Mouse (Mus musculus) CH12.LX (cell line): Measurements from ENCODE around the gene Magi2. TPM values are rescaled to one million over a fixed set of nuclear protein-coding genes. Genes with fewer than 3 reads are reported as not detected.
A peak's percentile ranks its signal among the peaks of the same experiment; 100 is the strongest.

Experiments used
- DNase-seq: peaks from one replicate; pipeline ENCODE4 v3.0.0-alpha.2; 2013; ENCODE audit errors: extremely low read depth
- H3K27ac ChIP-seq: 2 replicates; pipeline ENCODE4 v1.5.1; 2012; ENCODE audit warnings: low read depth, mild to moderate bottlenecking, control low read depth, moderate library complexity; ENCODE audit not compliant: insufficient read depth
- H3K27me3 ChIP-seq: replicated peaks from 2 replicates; pipeline ENCODE3; 2012; ENCODE audit warnings: inconsistent platforms
- H3K36me3 ChIP-seq, 2 experiments: replicated peaks in 1 of 2; 2 replicates each; pipeline versions ENCODE3 to v1.6.1; 2012; ENCODE audit warnings: inconsistent platforms in 1 of 2, low read length in 1 of 2, mild to moderate bottlenecking in 1 of 2, mixed read lengths in 1 of 2, moderate library complexity in 1 of 2; ENCODE audit not compliant: control insufficient read depth in 1 of 2, insufficient read depth in 1 of 2
- H3K4me1 ChIP-seq, 2 experiments: 2 replicates each; pipeline ENCODE4 v1.6.1; 2012; ENCODE audit warnings: inconsistent platforms in 1 of 2, moderate library complexity in 1 of 2; ENCODE audit not compliant: insufficient read depth in 2 of 2, control insufficient read depth in 1 of 2
- H3K4me2 ChIP-seq: 2 replicates; pipeline ENCODE4 v1.6.1; 2012; ENCODE audit warnings: low read depth, mild to moderate bottlenecking, control low read depth; ENCODE audit not compliant: poor library complexity, insufficient read depth, severe bottlenecking
- H3K4me3 ChIP-seq, 3 experiments: fragments of 150-350 bp in 1 of 3; sonication (generic) in 1 of 3; replicated peaks in 1 of 3; 2 replicates each; pipeline versions ENCODE3 to v1.5.1; 2011 to 2012; ENCODE audit warnings: low read depth in 2 of 3, low read length in 2 of 3, mild to moderate bottlenecking in 2 of 3, moderate library complexity in 2 of 3, control low read depth in 1 of 3, improper control_type of control experiment in 1 of 3, inconsistent platforms in 1 of 3, mixed read lengths in 1 of 3; ENCODE audit not compliant: poor library complexity in 1 of 3
- H3K79me2 ChIP-seq: replicated peaks from 2 replicates; pipeline ENCODE4 v1.6.1; 2012; ENCODE audit warnings: mild to moderate bottlenecking, moderate library complexity; ENCODE audit not compliant: control insufficient read depth, poor library complexity, insufficient read depth, severe bottlenecking; ENCODE audit errors: extremely low read depth
- H3K9ac ChIP-seq: 2 replicates; pipeline ENCODE4 v1.6.1; 2012; ENCODE audit warnings: low read depth, mild to moderate bottlenecking, control low read depth, moderate library complexity; ENCODE audit not compliant: insufficient read depth
- H3K9me3 ChIP-seq: replicated peaks from 2 replicates; pipeline ENCODE3; 2012; ENCODE audit warnings: low read length, inconsistent platforms, mixed read lengths
- BHLHE40 ChIP-seq: IDR thresholded peaks from 2 replicates; pipeline ENCODE4 v1.6.1; 2011; ENCODE audit warnings: mild to moderate bottlenecking, low read depth, low read length, improper control_type of control experiment
- CHD1 ChIP-seq: IDR thresholded peaks from 2 replicates; pipeline ENCODE4 v1.6.1; 2012; ENCODE audit warnings: low read depth, low read length, improper control_type of control experiment, inconsistent platforms
- CHD2 ChIP-seq: IDR thresholded peaks from 2 replicates; pipeline ENCODE4 v1.6.1; 2011; ENCODE audit warnings: low read length, improper control_type of control experiment
- CTCF ChIP-seq, 2 experiments: IDR thresholded peaks in 1 of 2; conservative IDR thresholded peaks in 1 of 2; 2 replicates each; pipeline ENCODE4 v1.5.1; 2011 to 2012; ENCODE audit warnings: low read depth in 2 of 2, low read length in 2 of 2, improper control_type of control experiment in 1 of 2, inconsistent platforms in 1 of 2, mild to moderate bottlenecking in 1 of 2, moderate library complexity in 1 of 2
- E2F4 ChIP-seq: IDR thresholded peaks from 2 replicates; pipeline ENCODE4 v1.6.1; 2011; ENCODE audit warnings: low read depth, low read length, improper control_type of control experiment; ENCODE audit not compliant: insufficient replicate concordance
- ELF1 ChIP-seq: IDR thresholded peaks from 2 replicates; pipeline ENCODE4 v1.6.1; 2014; ENCODE audit warnings: low read depth, mild to moderate bottlenecking, inconsistent platforms, low read length, improper control_type of control experiment
- EP300 ChIP-seq: IDR thresholded peaks from 2 replicates; pipeline ENCODE4 v1.6.1; 2011; ENCODE audit warnings: low read length, improper control_type of control experiment
- ETS1 ChIP-seq: conservative IDR thresholded peaks from 2 replicates; pipeline ENCODE4 v1.6.1; 2012; ENCODE audit warnings: low read depth, mild to moderate bottlenecking, inconsistent platforms, low read length, improper control_type of control experiment, moderate library complexity
- GABPA ChIP-seq: IDR thresholded peaks from 2 replicates; pipeline ENCODE4 v1.6.1; 2012; ENCODE audit warnings: low read depth, low read length, improper control_type of control experiment, inconsistent platforms; ENCODE audit not compliant: insufficient replicate concordance
- HCFC1 ChIP-seq: IDR thresholded peaks from 2 replicates; pipeline ENCODE4 v1.6.1; 2012; ENCODE audit warnings: low read depth, mild to moderate bottlenecking, inconsistent platforms, low read length, improper control_type of control experiment
- IRF4 ChIP-seq: IDR thresholded peaks from 2 replicates; pipeline ENCODE4 v1.6.1; 2014; ENCODE audit warnings: low read depth, mild to moderate bottlenecking, inconsistent platforms, low read length, improper control_type of control experiment
- JUN ChIP-seq: IDR thresholded peaks from 2 replicates; pipeline ENCODE4 v1.6.1; 2011; ENCODE audit warnings: low read depth, mild to moderate bottlenecking, low read length, improper control_type of control experiment, moderate library complexity; ENCODE audit not compliant: insufficient read depth
- JUND ChIP-seq: conservative IDR thresholded peaks from 2 replicates; pipeline ENCODE4 v1.6.1; 2011; ENCODE audit warnings: low read depth, low read length, improper control_type of control experiment
- KAT2A ChIP-seq: IDR thresholded peaks from 2 replicates; pipeline ENCODE4 v1.6.1; 2012; ENCODE audit warnings: low read length, improper control_type of control experiment, inconsistent platforms; ENCODE audit not compliant: insufficient replicate concordance
- MAFK ChIP-seq: IDR thresholded peaks from 2 replicates; pipeline ENCODE4 v1.6.1; 2011; ENCODE audit warnings: low read length, improper control_type of control experiment; ENCODE audit not compliant: insufficient replicate concordance
- MAX ChIP-seq: IDR thresholded peaks from 2 replicates; pipeline ENCODE4 v1.6.1; 2011; ENCODE audit warnings: low read length, improper control_type of control experiment
- MAZ ChIP-seq: IDR thresholded peaks from 2 replicates; pipeline ENCODE4 v1.6.1; 2012; ENCODE audit warnings: low read depth, mild to moderate bottlenecking, inconsistent platforms, low read length, improper control_type of control experiment, moderate library complexity
- MEF2A ChIP-seq: IDR thresholded peaks from 2 replicates; pipeline ENCODE4 v1.6.1; 2014; ENCODE audit warnings: low read depth, mild to moderate bottlenecking, inconsistent platforms, low read length, improper control_type of control experiment, borderline replicate concordance
- MXI1 ChIP-seq: IDR thresholded peaks from 2 replicates; pipeline ENCODE4 v1.6.1; 2011; ENCODE audit warnings: mild to moderate bottlenecking, low read depth, low read length, improper control_type of control experiment
- MYC ChIP-seq: IDR thresholded peaks from 2 replicates; pipeline ENCODE4 v1.6.1; 2011; ENCODE audit warnings: low read depth, mild to moderate bottlenecking, improper control_type of control experiment, low read length
- NELFE ChIP-seq: IDR thresholded peaks from 2 replicates; pipeline ENCODE4 v1.6.1; 2011; ENCODE audit warnings: low read depth, low read length, improper control_type of control experiment
- NRF1 ChIP-seq: IDR thresholded peaks from 2 replicates; pipeline ENCODE4 v1.6.1; 2014; ENCODE audit warnings: low read depth, mild to moderate bottlenecking, inconsistent platforms, low read length, improper control_type of control experiment, moderate library complexity
- PAX5 ChIP-seq: IDR thresholded peaks from 2 replicates; pipeline ENCODE4 v1.6.1; 2012; ENCODE audit warnings: low read length, inconsistent platforms, mixed read lengths
- POLR2A ChIP-seq: IDR thresholded peaks from 2 replicates; pipeline ENCODE4 v1.6.1; 2011; ENCODE audit warnings: low read depth, mild to moderate bottlenecking, improper control_type of control experiment, low read length
- POLR2AphosphoS2 ChIP-seq: IDR thresholded peaks from 2 replicates; pipeline ENCODE4 v1.6.1; 2011; ENCODE audit warnings: low read depth, low read length, improper control_type of control experiment
- RAD21 ChIP-seq: IDR thresholded peaks from 2 replicates; pipeline ENCODE4 v1.6.1; 2011; ENCODE audit warnings: low read depth, mild to moderate bottlenecking, low read length, improper control_type of control experiment, moderate library complexity
- RCOR1 ChIP-seq: conservative IDR thresholded peaks from 2 replicates; pipeline ENCODE4 v1.6.1; 2012; ENCODE audit warnings: low read depth, mild to moderate bottlenecking, inconsistent platforms, low read length, improper control_type of control experiment
- SMC3 ChIP-seq: IDR thresholded peaks from 2 replicates; pipeline ENCODE4 v1.6.1; 2011; ENCODE audit warnings: low read depth, low read length, improper control_type of control experiment
- TBP ChIP-seq: conservative IDR thresholded peaks from 2 replicates; pipeline ENCODE4 v1.6.1; 2011; ENCODE audit warnings: low read depth, low read length, improper control_type of control experiment
- TCF12 ChIP-seq: IDR thresholded peaks from 2 replicates; pipeline ENCODE4 v1.6.1; 2014; ENCODE audit warnings: low read depth, mild to moderate bottlenecking, inconsistent platforms, low read length, improper control_type of control experiment
- USF1 ChIP-seq: IDR thresholded peaks from 2 replicates; pipeline ENCODE4 v1.6.1; 2014; ENCODE audit warnings: low read depth, mild to moderate bottlenecking, inconsistent platforms, low read length, improper control_type of control experiment
- USF2 ChIP-seq: conservative IDR thresholded peaks from 2 replicates; pipeline ENCODE4 v1.6.1; 2011; ENCODE audit warnings: low read depth, low read length, improper control_type of control experiment
- ZKSCAN1 ChIP-seq: IDR thresholded peaks from 2 replicates; pipeline ENCODE4 v1.6.1; 2012; ENCODE audit warnings: low read depth, inconsistent platforms, low read length, improper control_type of control experiment, borderline replicate concordance
- ZMIZ1 ChIP-seq: IDR thresholded peaks from 2 replicates; pipeline ENCODE4 v1.6.1; 2012; ENCODE audit warnings: low read depth, mild to moderate bottlenecking, inconsistent platforms, low read length, improper control_type of control experiment
- ZNF384 ChIP-seq: IDR thresholded peaks from 2 replicates; pipeline ENCODE4 v1.6.1; 2012; ENCODE audit warnings: low read depth, low read length, improper control_type of control experiment, inconsistent platforms
- dilution Hi-C: fragments of 300-500 bp; cut with MboI; formaldehyde crosslinking; loops from 2 replicates; pipeline ENCODE4 v1.14.3; 2020; ENCODE audit warnings: low sequenced_read_pairs; ENCODE audit not compliant: extremely low pct_unique_long_range_greater_than_20kb, extremely low pct_ligation_motif_present
- in situ Hi-C: fragments of 300-500 bp; cut with MboI; formaldehyde crosslinking; loops from 3 replicates; pipeline ENCODE4 v1.14.3; 2019; ENCODE audit warnings: low sequenced_read_pairs, low pct_ligation_motif_present, low pct_unique_long_range_greater_than_20kb, mixed read lengths
- polyA plus RNA-seq: library from polyadenylated mRNA; unstranded; fragments of >175 nt; gene quantifications from 2 replicates; pipeline ENCODE4 v1.2.1, GENCODE M21; 2012; ENCODE audit warnings: low read depth; ENCODE audit not compliant: insufficient read length
- total RNA-seq, 2 experiments: library from RNA; depleted of rRNA; stranded (reverse); fragments of 300-350 nt in 1 of 2; fragments of >200 nt in 1 of 2; gene quantifications; 2 replicates each; pipeline ENCODE4 v1.2.3; 2012 to 2014

The Magi2 gene
- total and polyA plus RNA-seq, 3 experiments = 0.37 to 0.63 (median 0.42) TPM

GRCm38 (mm10) chr5:20671826-20672225, 1445.0 kb downstream of the Magi2 start:
- Histone ChIP-seq H3K27me3 (no peaks in the 10 kb centered on the region), H3K9me3 (no peaks in the 10 kb centered on the region), H3K9ac (no peak overlapping the region), H3K4me3 (no peak overlapping the region), H3K4me1 (peaks cover 18 to 28% of the 10 kb centered on the region in 2 experiments), H3K36me3 (no peaks in the 10 kb centered on the region), H3K27ac (no peak overlapping the region), H3K79me2 (no peaks in the 10 kb centered on the region), H3K4me2 (no peak overlapping the region)
- peak; percentile 50 for DNase-seq
- dilution Hi-C loops = no loop called here
- in situ Hi-C loops = no loop called here
- no peak for TF ChIP-seq E2F4
- TF ChIP-seq MAX = no peak
- TF ChIP-seq HCFC1 = no peak
- TF ChIP-seq CTCF (conservative IDR thresholded peaks at IDR 0.05 in 1 of 2, IDR thresholded peaks at IDR 0.05 in 1 of 2; ENCODE audit: low read depth in 2 of 2, low read length in 2 of 2) = no peak
- TF ChIP-seq ELF1 = no peak
- TF ChIP-seq PAX5 = no peak
- no peak for TF ChIP-seq MAFK
- no peak for TF ChIP-seq MYC
- TF ChIP-seq USF1 = no peak
- TF ChIP-seq MAZ = no peak
- peak; percentile 42; the same call in 1 of the 2 replicates for TF ChIP-seq JUND
- no peak for TF ChIP-seq CHD1
- no peak for TF ChIP-seq KAT2A
- no peak for TF ChIP-seq POLR2AphosphoS2
- no peak for TF ChIP-seq GABPA
- TF ChIP-seq NELFE = no peak
- TF ChIP-seq EP300 = 0 out of 2 replicates have a peak, but pooled peaks have one; percentile 16
- no peak for TF ChIP-seq SMC3
- TF ChIP-seq NRF1 = no peak
- no peak for TF ChIP-seq USF2
- TF ChIP-seq MEF2A = peak; percentile 90
- no peak for TF ChIP-seq BHLHE40
- 0 out of 2 replicates have a peak, but pooled peaks have one; percentile 20 for TF ChIP-seq IRF4
- TF ChIP-seq CHD2 = no peak
- no peak for TF ChIP-seq ZMIZ1
- TF ChIP-seq ZKSCAN1 = no peak
- TF ChIP-seq POLR2A = no peak
- no peak for TF ChIP-seq MXI1
- TF ChIP-seq ZNF384 = no peak
- TF ChIP-seq TCF12 = no peak
- TF ChIP-seq RCOR1 = no peak
- no peak for TF ChIP-seq RAD21
- TF ChIP-seq JUN = peak; percentile 40; the same call in 1 of the 2 replicates
- peak; percentile 76 for TF ChIP-seq ETS1
- TF ChIP-seq TBP = no peak
